Mouse (Mus musculus) liver, embryonic 14.5 days (tissue): Measurements from ENCODE around the gene Snca. TPM values are rescaled to one million over a fixed set of nuclear protein-coding genes. Genes with fewer than 3 reads are reported as not detected.

Source experiments
- ATAC-seq: fragments of 200-750 bp; cut with Nextera tagmentation; 2 replicates; pipeline ENCODE4 v1.8.0; 2017; ENCODE audit warnings: moderate number of reproducible peaks, mild to moderate bottlenecking, moderate library complexity; ENCODE audit not compliant: insufficient read depth
- DNase-seq, 3 experiments: peaks; one replicate each; pipeline ENCODE4 v3.0.0-alpha.2; 2012 to 2013; ENCODE audit warnings: low read depth in 3 of 3, low spot score in 3 of 3
- H3K27ac ChIP-seq: fragments of 300-500 bp; sonication (generic); 2 replicates; pipeline ENCODE4 v1.5.1; 2014; ENCODE audit warnings: moderate library complexity, mild to moderate bottlenecking, control low read depth, inconsistent platforms
- H3K27me3 ChIP-seq: fragments of 300-500 bp; sonication (generic); 2 replicates; pipeline ENCODE4 v1.6.1; 2014; ENCODE audit warnings: mild to moderate bottlenecking, low read length, moderate library complexity; ENCODE audit not compliant: control insufficient read depth, insufficient read depth
- H3K36me3 ChIP-seq: fragments of 300-500 bp; sonication (generic); replicated peaks from 2 replicates; pipeline ENCODE4 v1.6.1; 2014; ENCODE audit warnings: low read depth; ENCODE audit not compliant: control insufficient read depth, insufficient read depth
- H3K4me1 ChIP-seq, 2 experiments: fragments of 200-500 bp in 1 of 2; fragments of 300-500 bp in 1 of 2; sonication (generic) in 1 of 2; replicated peaks; 2 replicates each; pipeline ENCODE4 v1.6.1; 2012 to 2014; ENCODE audit warnings: antibody characterized with exemption in 1 of 2, inconsistent platforms in 1 of 2, low read length in 1 of 2; ENCODE audit not compliant: control insufficient read depth in 2 of 2, insufficient read depth in 2 of 2
- H3K4me2 ChIP-seq: fragments of 300-500 bp; sonication (generic); 2 replicates; pipeline ENCODE4 v1.6.1; 2014; ENCODE audit warnings: low read depth, mild to moderate bottlenecking, control low read depth, moderate library complexity
- H3K4me3 ChIP-seq, 2 experiments: fragments of 200-500 bp in 1 of 2; fragments of 300-500 bp in 1 of 2; sonication (generic) in 1 of 2; 2 replicates each; pipeline ENCODE4 v1.5.1; 2012 to 2014; ENCODE audit warnings: low read depth in 2 of 2, low read length in 2 of 2, mild to moderate bottlenecking in 2 of 2, control low read depth in 1 of 2, inconsistent platforms in 1 of 2, moderate library complexity in 1 of 2; ENCODE audit not compliant: insufficient read depth in 1 of 2
- H3K9ac ChIP-seq: fragments of 300-500 bp; sonication (generic); replicated peaks from 2 replicates; pipeline ENCODE4 v1.6.1; 2014; ENCODE audit warnings: mild to moderate bottlenecking, control low read depth, moderate library complexity
- H3K9me3 ChIP-seq: fragments of 300-500 bp; sonication (generic); 2 replicates; pipeline ENCODE4 v1.6.1; 2016; ENCODE audit warnings: low read length, mixed read lengths; ENCODE audit not compliant: control insufficient read depth
- CTCF ChIP-seq: IDR thresholded peaks from 2 replicates; pipeline ENCODE4 v1.5.1; 2016; ENCODE audit warnings: antibody characterized with exemption, low read depth, control low read depth
- EP300 ChIP-seq: IDR thresholded peaks from 2 replicates; pipeline ENCODE4 v1.6.1; 2016; ENCODE audit warnings: antibody characterized with exemption, low read depth
- WGBS: fragments of 180-500 bp; shearing (Covaris S2); extraction: QIAGEN DNeasy Blood & Tissue Kit; methylation state at CpG from one replicate; pipeline ENCODE4 v1.1.7; 2014; ENCODE audit not compliant: insufficient replicate concordance; 5-methylcytosine and 5-hydroxymethylcytosine counted together
- polyA plus RNA-seq, 2 experiments: library from polyadenylated mRNA; depleted of rRNA in 1 of 2; stranded (reverse) in 1 of 2; unstranded in 1 of 2; fragments of >200 nt; fragmentation: Nextera tagmentation in 1 of 2; extraction: Ambion mirVana in 1 of 2; gene quantifications; 2 replicates each; pipeline versions ENCODE4 v1.2.1 to v1.2.3; 2012 to 2014

Snca gene
- polyA plus RNA-seq, 2 experiments: 253 to 388 TPM

- no peak for TF ChIP-seq CTCF
- TF ChIP-seq EP300: no peak
- 54% methylated on average over 2 of the region's 2 CpGs for WGBS
- H3K9ac ChIP-seq: no peak overlapping the region
- H3K9me3 ChIP-seq: no peaks in the 10 kb centered on the region
- no peaks in the 10 kb centered on the region for H3K4me1 ChIP-seq
- H3K27ac ChIP-seq: no peak overlapping the region
- H3K27me3 ChIP-seq: no peaks in the 10 kb centered on the region
- DNase-seq (no peak), ATAC-seq (no peak)
- H3K4me2 ChIP-seq: no peak overlapping the region
- H3K36me3 ChIP-seq: peaks cover 2% of the 10 kb centered on the region
- H3K4me3 ChIP-seq: no peak overlapping the region
Measured at GRCm38 (mm10) chr6:60761710-60762109, 67.9 kb downstream of the Snca start.

GRCm38 (mm10) chr6:60754975-60755374, 74.7 kb downstream of the Snca start:
- Histone ChIP-seq H3K27ac (no peak overlapping the region), H3K4me1 (no peaks in the 10 kb centered on the region), H3K36me3 (no peaks in the 10 kb centered on the region; the same call in 1 of the 2 replicates), H3K9ac (no peak overlapping the region), H3K4me2 (no peak overlapping the region), H3K27me3 (no peaks in the 10 kb centered on the region), H3K9me3 (no peaks in the 10 kb centered on the region), H3K4me3 (no peak overlapping the region)
- TF ChIP-seq EP300 (no peak), CTCF (no peak)
- ATAC-seq (no peak), DNase-seq (no peak)
- WGBS: 59% methylated on average over 1 of the region's 1 CpGs

- ATAC-seq (no peak), DNase-seq (no peak)
- H3K4me3 ChIP-seq: no peak overlapping the region
- H3K27ac ChIP-seq: no peak overlapping the region
- no peaks in the 10 kb centered on the region for H3K27me3 ChIP-seq
- H3K36me3 ChIP-seq: peaks cover 19% of the 10 kb centered on the region
- H3K9me3 ChIP-seq: no peaks in the 10 kb centered on the region
- H3K9ac ChIP-seq: no peak overlapping the region
- no peaks in the 10 kb centered on the region for H3K4me1 ChIP-seq
- no peak overlapping the region for H3K4me2 ChIP-seq
- TF ChIP-seq CTCF (no peak), EP300 (no peak)
Measured at GRCm38 (mm10) chr6:60745965-60746364, 83.7 kb downstream of the Snca start.

GRCm38 (mm10) chr6:60741427-60742071, 88.1 kb downstream of the Snca start:
- H3K27ac ChIP-seq: no peak overlapping the region
- no peak overlapping the region for H3K4me3 ChIP-seq

DNA sequence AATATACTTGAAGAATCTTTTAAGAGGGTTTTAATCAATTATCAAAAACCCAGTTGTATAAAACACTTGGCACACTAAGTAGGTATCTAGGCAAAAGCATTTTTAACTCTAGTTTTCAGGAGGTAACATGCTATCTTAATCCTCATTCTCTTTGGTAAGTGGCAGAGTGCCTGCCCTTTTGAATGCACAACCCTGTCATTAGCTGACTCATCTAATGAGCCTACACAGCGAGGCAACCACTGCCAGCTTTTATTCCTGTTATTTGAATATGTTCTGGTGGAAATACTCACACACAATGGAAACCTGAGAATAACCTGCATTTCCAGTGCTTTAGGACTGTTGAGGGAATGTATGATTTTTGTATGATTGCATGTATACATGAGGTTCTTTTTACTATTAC, 89.9 kb downstream of the Snca start:
- peaks cover 16% of the 10 kb centered on the region for H3K36me3 ChIP-seq
- 73% methylated on average over 1 of the region's 1 CpGs for WGBS
- DNase-seq: no peak
- ATAC-seq: no peak
- H3K27me3 ChIP-seq: no peaks in the 10 kb centered on the region
- H3K4me1 ChIP-seq: no peaks in the 10 kb centered on the region
- no peak overlapping the region for H3K4me3 ChIP-seq
- TF ChIP-seq EP300: no peak
- TF ChIP-seq CTCF: no peak
- H3K9ac ChIP-seq: no peak overlapping the region
- no peaks in the 10 kb centered on the region for H3K9me3 ChIP-seq
- no peak overlapping the region for H3K27ac ChIP-seq
- H3K4me2 ChIP-seq: no peak overlapping the region

More at GRCm38 (mm10) chr6:60741427-60742071, 88.1 kb downstream of the Snca start:
- DNase-seq: no peak
- Histone ChIP-seq H3K4me2 (no peak overlapping the region), H3K27me3 (no peaks in the 10 kb centered on the region), H3K9ac (no peak overlapping the region), H3K9me3 (no peaks in the 10 kb centered on the region), H3K36me3 (peaks cover 24% of the 10 kb centered on the region), H3K4me1 (no peaks in the 10 kb centered on the region)
- 92% methylated on average over 2 of the region's 2 CpGs for WGBS
- ATAC-seq: no peak
- no peak for TF ChIP-seq EP300
- no peak for TF ChIP-seq CTCF
